Mouse (Mus musculus): Measurements from ENCODE around the gene Npas3.

Npas3 gene

DNA sequence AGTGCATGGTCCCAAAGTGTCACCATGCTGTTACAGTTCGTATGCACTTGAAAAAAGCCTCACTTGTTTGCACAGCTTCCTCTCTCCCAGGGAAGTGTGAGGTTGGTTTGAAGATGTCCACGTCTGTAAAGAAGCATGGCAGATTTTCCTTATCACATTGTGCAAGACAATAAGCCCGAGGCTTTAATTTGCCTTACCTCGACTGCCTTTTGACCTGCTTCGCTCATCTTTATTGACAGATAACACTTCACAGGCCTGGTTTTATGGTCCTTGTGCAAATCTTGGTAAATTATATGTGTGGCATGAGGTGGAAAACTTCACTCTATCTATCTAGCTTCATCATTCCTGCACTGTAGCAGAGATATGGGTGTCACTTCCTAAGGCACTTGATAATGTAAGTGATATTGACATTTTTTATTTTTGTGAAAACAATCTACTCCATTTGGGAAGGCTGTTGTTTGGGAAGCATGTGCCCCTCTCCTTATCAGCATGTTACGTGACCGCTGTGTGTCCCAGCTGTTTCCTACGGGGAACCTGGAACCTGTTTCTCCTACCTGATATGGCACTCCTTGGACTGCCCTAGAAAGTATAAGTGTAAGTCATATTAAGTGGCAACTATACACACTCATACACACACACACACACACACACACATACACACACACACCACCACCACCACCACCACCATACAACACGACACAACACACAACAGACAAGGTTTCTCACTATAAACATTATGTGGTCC lies 450.2 kb downstream of the Npas3 start:
- no peak for DNase-seq

- no peak for DNase-seq
These were observed 471.4 kb downstream of the Npas3 start for GRCm38 (mm10) chr12:53719896-53720295.

DNA sequence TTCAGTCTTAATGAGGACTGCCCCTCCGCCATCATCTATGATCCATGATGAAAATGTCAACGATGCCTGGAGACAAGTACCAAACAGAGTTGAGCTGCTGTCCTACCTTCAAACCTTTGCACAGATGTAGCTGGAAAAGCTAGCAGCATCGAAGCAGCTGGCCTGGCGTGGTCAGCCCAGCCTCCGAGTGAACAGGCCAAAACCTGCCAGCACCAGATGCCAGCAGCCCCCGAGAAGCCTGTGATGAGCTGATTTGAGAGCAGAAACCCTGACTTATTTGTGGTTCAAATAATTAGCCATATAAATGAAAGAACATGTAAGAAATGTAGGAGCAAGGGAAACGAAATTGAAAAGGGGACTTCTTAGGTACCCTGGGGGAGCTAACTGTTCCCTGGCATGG lies 473.7 kb downstream of the Npas3 start:
- no peak for DNase-seq

DNA sequence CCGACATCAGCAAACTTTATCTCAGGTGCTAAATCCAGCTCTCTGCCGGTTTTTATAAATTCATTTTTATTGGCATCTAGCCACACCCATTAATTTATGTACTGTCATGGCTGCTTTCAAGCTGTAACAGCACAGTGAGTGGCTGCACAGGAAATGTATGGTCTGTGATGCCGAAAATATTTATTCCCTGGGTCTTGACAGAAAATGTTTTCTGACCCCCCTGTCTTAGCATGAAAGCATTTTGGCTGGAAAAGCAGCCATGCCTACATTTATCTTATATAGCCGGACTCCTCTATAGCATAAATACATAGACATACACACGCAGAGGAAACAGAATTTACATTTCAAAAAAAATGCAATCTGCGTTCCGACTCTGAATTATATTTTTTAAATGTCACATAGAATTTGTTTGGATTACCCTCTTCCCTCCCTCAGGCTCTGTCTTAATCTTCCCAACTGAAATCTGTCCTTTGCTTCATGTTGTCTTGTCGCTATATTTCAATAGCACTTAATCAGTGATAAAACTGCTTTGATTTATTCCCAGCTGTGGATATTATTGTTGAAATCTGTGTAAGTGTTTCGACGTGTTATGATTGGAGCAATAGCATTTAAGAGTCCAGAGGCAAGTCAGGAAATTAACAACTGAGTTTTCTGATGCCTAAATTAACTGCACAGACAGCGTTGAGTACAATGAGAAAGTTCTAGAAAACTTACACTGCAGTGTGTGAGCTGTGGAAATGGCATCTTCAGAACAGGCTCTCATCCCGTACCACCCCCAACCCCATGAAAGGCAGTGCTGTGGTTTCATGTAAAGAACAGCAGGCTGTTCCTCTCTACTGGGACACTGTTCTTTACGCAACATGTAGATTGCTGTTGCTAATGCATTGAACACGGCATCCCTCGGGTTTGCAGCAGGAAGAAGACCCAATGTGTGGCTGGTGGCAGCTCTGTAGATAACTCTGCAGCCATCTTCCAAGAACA lies 474.5 kb downstream of the Npas3 start:
- DNase-seq = no peak

DNA sequence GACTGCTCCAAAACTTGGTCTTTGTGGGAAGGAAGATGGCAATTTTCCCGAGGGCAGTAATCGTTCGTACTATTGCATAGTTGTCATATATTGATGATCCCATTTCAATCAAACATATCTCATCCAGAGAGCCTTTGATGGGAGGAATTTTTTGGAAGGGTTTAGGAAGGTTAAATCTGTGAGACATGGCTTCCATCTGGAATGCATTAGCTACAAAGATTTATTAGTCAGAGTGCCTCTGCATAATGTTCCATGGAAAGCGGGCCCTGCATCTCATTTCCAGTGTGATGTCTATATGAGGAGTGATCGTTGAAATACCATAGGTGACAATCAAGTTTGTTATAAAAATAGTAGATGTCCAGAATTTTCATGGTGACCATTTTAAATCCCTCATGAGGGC lies 480.8 kb downstream of the Npas3 start:
- no peak for DNase-seq

DNA sequence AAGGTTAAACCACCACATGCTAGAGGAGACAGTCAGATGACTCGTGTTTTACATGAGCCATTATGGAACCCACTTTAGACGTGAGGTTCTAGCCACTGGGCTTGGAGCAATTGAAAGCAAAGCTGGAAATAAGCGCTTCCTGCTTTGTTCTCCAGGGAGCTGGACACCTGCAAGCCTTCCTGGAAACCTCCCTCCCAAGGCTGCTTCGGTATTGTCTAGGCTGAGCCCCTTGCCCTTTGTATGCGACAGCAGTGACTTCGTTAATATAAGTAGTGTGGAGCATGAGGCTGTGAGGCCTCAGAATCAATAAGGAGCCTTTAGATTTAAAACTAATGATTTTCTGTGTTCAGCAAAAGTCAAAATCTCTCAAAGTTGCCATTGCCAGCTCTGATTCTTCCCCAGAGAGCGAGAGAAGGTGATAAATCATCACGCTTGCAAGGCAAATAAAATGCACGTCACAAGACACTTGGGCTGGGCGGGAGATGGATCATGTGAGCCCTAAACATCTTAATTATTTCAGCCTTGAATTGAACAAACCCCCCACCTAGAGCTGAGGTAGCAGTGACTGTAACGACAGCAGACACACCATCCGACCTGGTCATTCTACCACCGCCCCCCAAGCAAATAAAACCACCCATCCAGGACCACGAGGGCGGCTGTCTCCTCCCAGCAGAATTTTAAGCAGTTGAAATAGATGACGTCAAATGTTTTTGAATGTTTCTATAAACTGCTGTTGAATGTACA lies 490.2 kb downstream of the Npas3 start:
- DNase-seq = no peak

DNA sequence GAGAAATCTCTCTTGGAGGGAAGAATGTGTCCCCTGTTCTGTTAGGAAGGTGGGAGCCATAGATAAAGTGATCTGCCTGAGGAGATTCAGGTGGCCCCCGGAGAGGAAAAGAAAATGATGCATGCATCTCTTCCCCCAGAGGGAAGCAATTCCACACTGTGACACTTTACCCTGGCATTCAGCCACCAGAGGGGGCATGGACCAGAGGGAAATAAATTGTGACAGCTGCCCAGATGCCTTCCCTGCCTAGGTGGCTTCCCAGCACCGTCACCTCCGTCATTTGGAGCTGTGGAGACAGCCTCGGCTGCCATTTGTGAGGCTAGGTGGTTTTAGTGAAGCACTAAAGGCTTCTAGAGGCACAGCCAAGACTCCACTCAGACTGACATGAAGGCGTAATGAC lies 498.2 kb downstream of the Npas3 start:
- peak; percentile 10 for DNase-seq

GRCm38 (mm10) chr12:53749375-53749774 lies 500.9 kb downstream of the Npas3 start:
- DNase-seq = no peak

DNA sequence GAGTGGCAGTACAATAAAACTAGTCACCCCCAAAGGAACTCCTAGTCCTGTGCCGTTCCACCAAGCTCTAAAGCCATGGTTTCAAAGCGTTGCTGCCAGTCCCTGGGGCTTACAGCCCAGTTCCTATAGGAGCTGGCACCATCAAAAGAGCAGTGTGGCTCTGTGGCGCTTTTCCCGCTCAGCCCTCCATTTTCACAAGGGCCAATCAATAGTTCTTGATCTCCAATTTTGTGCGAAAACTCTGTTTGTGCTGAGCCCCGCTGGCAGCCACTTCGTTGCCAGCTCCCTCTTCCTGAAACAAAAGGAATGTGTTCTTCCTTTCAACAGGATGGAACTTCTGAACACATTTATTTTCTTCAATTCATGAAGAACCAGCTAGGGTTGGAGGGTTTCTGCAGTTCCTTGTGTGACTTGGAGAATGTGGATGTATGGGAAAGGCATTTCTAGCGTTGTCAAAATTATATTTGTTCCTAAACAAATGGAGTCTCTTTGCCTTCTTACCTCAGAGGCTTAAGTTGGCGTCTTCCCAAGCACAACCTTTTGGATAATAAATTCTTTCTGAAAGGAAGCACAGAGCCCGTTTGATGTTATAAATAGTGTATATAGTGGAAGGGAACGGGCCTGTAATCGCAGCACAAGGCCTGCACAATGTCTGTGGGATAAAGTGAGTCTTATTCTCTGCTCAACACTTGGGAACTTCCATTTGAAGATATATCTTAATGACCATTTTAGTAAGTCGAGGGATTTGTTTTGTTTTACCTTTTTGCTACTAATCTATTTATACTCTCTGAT lies 504.0 kb downstream of the Npas3 start:
- DNase-seq = no peak

- DNase-seq = no peak
These were observed 505.0 kb downstream of the Npas3 start for GRCm38 (mm10) chr12:53753368-53753937.

DNA sequence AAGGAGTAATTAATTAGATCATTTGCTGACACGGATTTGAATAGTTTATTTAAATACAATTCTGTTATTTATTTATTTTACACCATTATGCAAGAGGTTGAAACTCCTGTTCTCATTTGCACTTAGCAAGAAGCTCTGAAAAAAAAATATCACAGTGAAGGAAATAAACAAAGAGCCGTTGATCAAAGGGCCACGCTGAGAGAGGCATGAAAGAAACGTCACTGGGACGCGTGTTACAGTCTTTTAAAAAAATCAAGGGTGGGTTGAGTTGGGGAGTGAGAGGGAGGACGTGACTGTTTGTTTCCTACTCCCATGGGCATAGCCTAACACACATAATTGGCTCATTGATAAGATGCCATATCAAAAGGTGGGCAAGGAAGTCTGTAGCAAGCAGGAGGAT lies 505.8 kb downstream of the Npas3 start:
- no peak for DNase-seq

GRCm38 (mm10) chr12:53757631-53758030 lies 509.2 kb downstream of the Npas3 start:
- no peak for DNase-seq

GRCm38 (mm10) chr12:53758356-53758755 lies 509.9 kb downstream of the Npas3 start:
- no peak for DNase-seq

- no peak for DNase-seq
These were observed 515.7 kb downstream of the Npas3 start for GRCm38 (mm10) chr12:53764143-53764542.

- no peak for DNase-seq
These were observed 519.9 kb downstream of the Npas3 start for GRCm38 (mm10) chr12:53768392-53768791.

DNA sequence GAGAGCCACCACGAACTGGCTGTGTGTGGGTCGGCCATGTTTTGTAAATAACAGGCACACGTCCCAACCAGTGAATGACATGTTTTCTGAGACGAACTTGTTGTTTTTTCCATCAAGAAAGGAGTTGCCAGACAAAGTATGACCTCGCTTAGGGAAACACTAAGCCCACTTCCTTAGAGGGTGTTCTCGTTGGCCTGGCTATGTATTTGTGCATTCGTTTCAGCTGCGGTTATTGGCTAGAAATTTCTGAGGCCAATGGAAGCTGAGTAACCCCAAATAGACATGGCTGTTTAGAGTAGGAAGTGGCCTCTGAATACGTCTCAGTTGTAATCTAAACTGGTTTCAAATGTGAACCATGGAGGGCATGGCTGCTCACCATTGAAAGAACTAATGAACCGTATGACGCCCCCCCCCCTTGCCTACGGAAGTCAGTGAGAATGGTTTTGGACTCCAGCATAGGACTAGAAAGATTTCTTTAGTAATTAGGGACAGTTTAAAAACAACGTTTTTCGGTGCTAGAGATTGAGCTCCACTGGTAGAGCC lies 523.0 kb downstream of the Npas3 start:
- no peak for DNase-seq

GRCm38 (mm10) chr12:53781850-53782552 lies 533.5 kb downstream of the Npas3 start:
- DNase-seq = no peak

DNA sequence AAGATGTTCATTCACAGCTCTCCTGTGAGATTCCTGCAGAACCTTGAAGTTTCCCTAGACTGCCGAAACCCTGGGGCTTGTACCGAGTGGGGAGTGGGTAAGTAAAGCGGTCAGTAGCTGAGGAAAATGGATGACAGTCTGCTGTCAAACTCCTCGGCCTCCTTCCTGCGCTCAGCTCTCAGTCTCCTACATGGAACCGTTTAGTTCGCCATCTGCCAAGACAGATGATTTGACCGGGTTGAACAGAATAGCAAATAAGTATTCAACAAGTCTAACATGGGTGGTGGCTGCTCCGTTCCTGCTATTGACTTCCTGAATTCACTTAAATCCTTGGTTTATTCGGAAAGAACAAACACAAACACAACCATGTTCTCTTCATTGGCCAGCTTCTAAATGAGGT lies 541.0 kb downstream of the Npas3 start:
- DNase-seq = no peak

DNA sequence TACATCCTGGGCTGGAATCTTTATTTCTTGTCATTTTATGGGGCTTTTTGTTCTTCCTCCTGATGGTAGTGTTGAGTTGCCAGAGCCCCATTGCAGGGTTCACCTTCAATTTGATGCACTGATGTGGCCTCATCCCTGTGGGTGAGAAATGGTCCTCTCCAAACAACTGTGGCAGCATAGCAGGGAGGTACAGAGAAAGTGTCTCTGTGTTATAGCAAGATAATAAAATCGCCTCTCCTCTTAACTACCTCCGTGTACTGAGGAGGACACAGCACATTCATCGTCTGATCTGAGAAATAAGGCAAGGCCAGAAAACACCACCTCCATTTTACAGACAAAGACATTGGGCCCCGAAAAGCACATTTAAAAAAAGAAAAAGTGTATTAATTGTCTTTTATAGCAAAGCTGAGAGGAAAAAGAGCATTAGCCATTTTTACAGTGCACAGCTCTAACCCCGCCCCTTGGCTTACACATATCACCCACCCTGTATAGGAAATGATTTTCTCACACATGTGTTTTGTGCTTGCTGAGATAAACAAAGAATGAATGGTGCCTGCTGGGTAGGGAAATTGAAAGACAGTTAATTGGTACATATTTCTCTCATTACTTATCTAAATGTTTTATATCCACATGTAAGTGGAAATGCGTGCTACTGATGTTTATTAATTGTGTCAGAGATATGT lies 546.4 kb downstream of the Npas3 start:
- no peak for DNase-seq

GRCm38 (mm10) chr12:53801831-53802230 lies 553.4 kb downstream of the Npas3 start:
- no peak for DNase-seq

DNA sequence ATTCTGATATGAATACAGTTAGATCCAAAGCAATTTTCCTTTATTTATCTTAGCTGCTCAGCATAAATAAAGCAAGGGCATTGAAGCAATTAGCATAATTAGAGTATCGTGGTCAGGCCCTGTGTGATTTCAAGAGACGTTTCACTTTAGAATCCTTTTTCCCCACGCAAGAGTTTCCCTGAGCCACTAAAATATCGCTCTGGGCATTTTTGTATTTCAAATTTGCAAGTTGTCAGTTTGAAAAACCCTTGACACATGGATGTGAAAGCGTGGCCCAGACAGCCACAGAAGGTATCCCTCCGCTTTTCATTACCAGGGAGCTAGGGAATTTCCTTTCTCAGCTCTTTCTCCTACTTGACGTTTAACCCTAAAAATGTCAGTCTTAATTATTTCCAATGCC lies 553.9 kb downstream of the Npas3 start:
- no peak for DNase-seq

Data from thymus, postnatal 4 days (tissue).